Mouse (Mus musculus) spleen, adult 2 months (tissue): ENCODE results near the gene Idh2.

Experiments used
- CTCF ChIP-seq: fragments of 200-500 bp; IDR thresholded peaks from 2 replicates; pipeline ENCODE4 v1.5.1; 2011; ENCODE audit warnings: mild to moderate bottlenecking, inconsistent platforms; ENCODE audit not compliant: insufficient read depth, insufficient read length, insufficient replicate concordance; ENCODE audit errors: extremely low read depth
- POLR2A ChIP-seq: fragments of 200-500 bp; IDR thresholded peaks from 2 replicates; pipeline ENCODE4 v1.6.1; 2011; ENCODE audit warnings: low read depth, low read length, inconsistent platforms

DNA sequence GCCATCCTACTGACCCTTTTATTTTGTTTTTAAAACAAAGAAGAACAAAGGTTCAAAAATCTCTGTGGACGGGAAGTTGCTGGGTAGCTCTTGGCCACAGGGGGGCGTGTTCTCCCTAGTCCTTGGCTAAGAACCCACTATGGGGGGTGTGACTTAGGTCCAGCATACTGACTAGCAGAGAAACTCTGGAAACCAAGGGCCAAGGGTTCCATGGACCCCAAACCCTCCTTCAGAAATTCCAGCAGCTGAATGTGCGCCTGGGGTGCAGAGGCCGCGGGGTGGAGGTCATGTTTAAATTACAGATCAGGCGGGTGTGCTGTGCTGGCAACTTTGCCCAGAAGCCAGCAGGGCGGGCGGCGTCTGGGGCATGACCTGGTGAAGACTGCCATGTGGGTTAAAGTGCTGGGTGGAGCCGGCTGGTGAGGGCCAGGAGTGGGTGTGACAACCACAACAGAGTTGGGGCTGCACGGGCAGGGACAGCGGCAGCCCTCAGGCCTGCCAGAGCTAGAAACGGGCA, 41.6 kb upstream of the Idh2 start:
- peak; percentile 58; the same call in 1 of the 2 replicates for TF ChIP-seq CTCF
- no peak for TF ChIP-seq POLR2A
